Mouse (Mus musculus): ENCODE data around the gene Osbp.

DNA sequence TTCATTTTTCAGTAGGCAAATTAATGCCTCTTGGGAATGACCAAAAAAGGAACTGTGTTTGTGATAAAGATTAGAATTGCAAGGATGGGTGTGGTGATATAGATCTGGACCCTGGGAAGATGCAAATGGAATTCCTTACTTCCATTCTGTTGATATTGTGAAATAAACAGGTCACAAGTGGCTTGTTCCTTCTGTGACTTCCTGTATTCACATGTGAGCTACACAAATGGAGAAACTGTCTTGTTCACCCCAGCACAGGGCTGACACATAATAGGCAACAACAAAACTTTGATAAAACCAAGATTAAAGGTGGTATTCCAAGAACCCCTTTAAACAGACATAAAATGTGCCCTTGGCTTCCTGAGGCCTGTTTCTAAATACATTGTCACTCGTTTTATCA, 15.9 kb upstream of the Osbp start:
- TF ChIP-seq EP300 (IDR thresholded peaks at IDR 0.05; ENCODE audit: low read depth) (no peak), CTCF (IDR thresholded peaks at IDR 0.05; ENCODE audit: low read depth) (no peak)
